Mouse (Mus musculus): ENCODE measurements at regions not wholly inside any gene's neighbourhood (a gene's known extent, or its start where the extent isn't known, plus 50 kb on each side); places are given as distances from the start of the nearest gene placed in this dataset.
A peak's percentile ranks its signal among the peaks of the same experiment; 100 is the strongest.

- Histone ChIP-seq H3K4me2 (replicated peaks) (no peak overlapping the region), H3K4me1 (no peaks in the 10 kb centered on the region), H3K9me3 (no peaks in the 10 kb centered on the region), H3K9ac (replicated peaks) (no peak overlapping the region), H3K4me3 (no peak overlapping the region), H3K27ac (replicated peaks) (no peak overlapping the region), H3K36me3 (no peaks in the 10 kb centered on the region), H3K27me3 (no peaks in the 10 kb centered on the region)
- ATAC-seq (replicated peaks) = no peak
- WGBS = 77% methylated on average over 1 of the region's 1 CpGs
These were observed 322.7 kb upstream of the Cxcr4 start for GRCm38 (mm10) chr1:128914811-128915210.

- ATAC-seq (replicated peaks) = no peak
- no peaks in the 10 kb centered on the region for H3K4me1 ChIP-seq
These were observed 320.4 kb upstream of the Cxcr4 start for GRCm38 (mm10) chr1:128912532-128912931.

GRCm38 (mm10) chr1:128907566-128907965 lies 315.5 kb upstream of the Cxcr4 start:
- no peaks in the 10 kb centered on the region for H3K9me3 ChIP-seq
- 78% methylated on average over 2 of the region's 2 CpGs for WGBS
- H3K4me2 ChIP-seq (replicated peaks) = no peak overlapping the region
- no peak for ATAC-seq (replicated peaks)
- H3K4me3 ChIP-seq = no peak overlapping the region
- H3K9ac ChIP-seq (replicated peaks) = no peak overlapping the region
- H3K36me3 ChIP-seq = no peaks in the 10 kb centered on the region
- H3K27ac ChIP-seq (replicated peaks) = no peak overlapping the region
- no peaks in the 10 kb centered on the region for H3K4me1 ChIP-seq
- no peaks in the 10 kb centered on the region for H3K27me3 ChIP-seq

More at GRCm38 (mm10) chr1:128912532-128912931, 320.4 kb upstream of the Cxcr4 start:
- Histone ChIP-seq H3K9ac (replicated peaks) (no peak overlapping the region), H3K27me3 (no peaks in the 10 kb centered on the region), H3K9me3 (no peaks in the 10 kb centered on the region), H3K27ac (replicated peaks) (no peak overlapping the region), H3K4me3 (no peak overlapping the region), H3K36me3 (no peaks in the 10 kb centered on the region), H3K4me2 (replicated peaks) (no peak overlapping the region)

GRCm38 (mm10) chr1:128898025-128898424 lies 305.9 kb upstream of the Cxcr4 start:
- H3K4me2 ChIP-seq (replicated peaks) = no peak overlapping the region
- no peaks in the 10 kb centered on the region for H3K36me3 ChIP-seq
- no peak overlapping the region for H3K9ac ChIP-seq (replicated peaks)
- H3K9me3 ChIP-seq = no peaks in the 10 kb centered on the region
- no peak overlapping the region for H3K4me3 ChIP-seq
- H3K27me3 ChIP-seq = no peaks in the 10 kb centered on the region
- no peak overlapping the region for H3K27ac ChIP-seq (replicated peaks)
- no peak for ATAC-seq (replicated peaks)
- H3K4me1 ChIP-seq = no peaks in the 10 kb centered on the region
- 45% methylated on average over 8 of the region's 8 CpGs for WGBS

GRCm38 (mm10) chr1:128894546-128894945 lies 302.5 kb upstream of the Cxcr4 start:
- Histone ChIP-seq H3K27me3 (no peaks in the 10 kb centered on the region), H3K27ac (replicated peaks) (no peak overlapping the region), H3K9ac (replicated peaks) (no peak overlapping the region), H3K4me3 (no peak overlapping the region), H3K4me1 (no peaks in the 10 kb centered on the region), H3K9me3 (no peaks in the 10 kb centered on the region), H3K4me2 (replicated peaks) (no peak overlapping the region), H3K36me3 (no peaks in the 10 kb centered on the region)
- ATAC-seq (replicated peaks) = no peak
- 91% methylated on average over 5 of the region's 5 CpGs for WGBS

- H3K27me3 ChIP-seq = no peaks in the 10 kb centered on the region
- no peak overlapping the region for H3K4me3 ChIP-seq
- no peak overlapping the region for H3K4me2 ChIP-seq (replicated peaks)
- no peak for ATAC-seq (replicated peaks)
- no peaks in the 10 kb centered on the region for H3K4me1 ChIP-seq
- no peaks in the 10 kb centered on the region for H3K9me3 ChIP-seq
- no peak overlapping the region for H3K27ac ChIP-seq (replicated peaks)
- no peaks in the 10 kb centered on the region for H3K36me3 ChIP-seq
- H3K9ac ChIP-seq (replicated peaks) = no peak overlapping the region
These were observed 286.2 kb upstream of the Cxcr4 start for GRCm38 (mm10) chr1:128878291-128878690.

GRCm38 (mm10) chr1:128875289-128875688 lies 283.2 kb upstream of the Cxcr4 start:
- Histone ChIP-seq H3K27ac (replicated peaks) (no peak overlapping the region), H3K9ac (replicated peaks) (no peak overlapping the region), H3K27me3 (no peaks in the 10 kb centered on the region), H3K4me1 (no peaks in the 10 kb centered on the region), H3K9me3 (no peaks in the 10 kb centered on the region), H3K4me2 (replicated peaks) (no peak overlapping the region), H3K36me3 (no peaks in the 10 kb centered on the region), H3K4me3 (no peak overlapping the region)
- ATAC-seq (replicated peaks) = peak; percentile 74
- WGBS = 13% methylated on average over 8 of the region's 8 CpGs

- no peak overlapping the region for H3K9ac ChIP-seq (replicated peaks)
- H3K9me3 ChIP-seq = no peaks in the 10 kb centered on the region
- 85% methylated on average over 11 of the region's 11 CpGs for WGBS
- no peak overlapping the region for H3K4me3 ChIP-seq
- no peaks in the 10 kb centered on the region for H3K4me1 ChIP-seq
- H3K27me3 ChIP-seq = no peaks in the 10 kb centered on the region
- no peaks in the 10 kb centered on the region for H3K36me3 ChIP-seq
- ATAC-seq (replicated peaks) = no peak
- H3K27ac ChIP-seq (replicated peaks) = no peak overlapping the region
- H3K4me2 ChIP-seq (replicated peaks) = no peak overlapping the region
These were observed 282.1 kb upstream of the Cxcr4 start for GRCm38 (mm10) chr1:128874190-128874589.

GRCm38 (mm10) chr1:128868761-128869160 lies 276.7 kb upstream of the Cxcr4 start:
- Histone ChIP-seq H3K9me3 (no peaks in the 10 kb centered on the region), H3K4me2 (replicated peaks) (no peak overlapping the region), H3K36me3 (no peaks in the 10 kb centered on the region), H3K4me1 (no peaks in the 10 kb centered on the region), H3K9ac (replicated peaks) (no peak overlapping the region), H3K4me3 (no peak overlapping the region), H3K27ac (replicated peaks) (no peak overlapping the region), H3K27me3 (no peaks in the 10 kb centered on the region)
- ATAC-seq (replicated peaks) = no peak
- 77% methylated on average over 3 of the region's 3 CpGs for WGBS

- 5% methylated on average over 1 of the region's 1 CpGs for WGBS
- Histone ChIP-seq H3K27ac (replicated peaks) (no peak overlapping the region), H3K9me3 (no peaks in the 10 kb centered on the region), H3K9ac (replicated peaks) (no peak overlapping the region), H3K4me3 (no peak overlapping the region), H3K36me3 (no peaks in the 10 kb centered on the region), H3K4me1 (peaks cover 11% of the 10 kb centered on the region; the same call in 1 of the 2 replicates), H3K4me2 (replicated peaks) (no peak overlapping the region), H3K27me3 (no peaks in the 10 kb centered on the region)
- ATAC-seq (replicated peaks) = peak; percentile 41; the same call in 1 of the 2 replicates
These were observed 268.4 kb upstream of the Cxcr4 start for GRCm38 (mm10) chr1:128860537-128860936.

- Histone ChIP-seq H3K9me3 (no peaks in the 10 kb centered on the region), H3K36me3 (no peaks in the 10 kb centered on the region), H3K9ac (replicated peaks) (no peak overlapping the region), H3K4me2 (replicated peaks) (no peak overlapping the region), H3K4me1 (peaks cover 11% of the 10 kb centered on the region; the same call in 1 of the 2 replicates), H3K4me3 (no peak overlapping the region), H3K27me3 (no peaks in the 10 kb centered on the region), H3K27ac (replicated peaks) (no peak overlapping the region)
- no peak; the same call in 1 of the 2 replicates for ATAC-seq (replicated peaks)
- 2% methylated on average over 7 of the region's 7 CpGs for WGBS
These were observed 268.0 kb upstream of the Cxcr4 start for GRCm38 (mm10) chr1:128860094-128860493.

- Histone ChIP-seq H3K9ac (replicated peaks) (no peak overlapping the region), H3K4me3 (no peak overlapping the region), H3K27me3 (no peaks in the 10 kb centered on the region), H3K36me3 (no peaks in the 10 kb centered on the region), H3K9me3 (no peaks in the 10 kb centered on the region), H3K27ac (replicated peaks) (no peak overlapping the region), H3K4me1 (peaks cover 11% of the 10 kb centered on the region; the same call in 1 of the 2 replicates), H3K4me2 (replicated peaks) (no peak overlapping the region)
- 91% methylated on average over 2 of the region's 2 CpGs for WGBS
- ATAC-seq (replicated peaks) = no peak
These were observed 266.6 kb upstream of the Cxcr4 start for GRCm38 (mm10) chr1:128858661-128859060.

- Histone ChIP-seq H3K27ac (replicated peaks) (no peak overlapping the region), H3K36me3 (no peaks in the 10 kb centered on the region), H3K4me1 (peaks cover 11% of the 10 kb centered on the region; the same call in 1 of the 2 replicates), H3K4me3 (no peak overlapping the region), H3K9me3 (no peaks in the 10 kb centered on the region), H3K27me3 (no peaks in the 10 kb centered on the region), H3K4me2 (replicated peaks) (no peak overlapping the region), H3K9ac (replicated peaks) (no peak overlapping the region)
- ATAC-seq (replicated peaks) = peak; percentile 58; the same call in 1 of the 2 replicates
- 58% methylated on average over 2 of the region's 2 CpGs for WGBS
These were observed 264.8 kb upstream of the Cxcr4 start for GRCm38 (mm10) chr1:128856933-128857332.
